Mouse (Mus musculus): ENCODE results near the gene Riok2. TPM values are rescaled to one million over a fixed set of nuclear protein-coding genes. Genes with fewer than 3 reads are reported as not detected.
A peak's percentile ranks its signal among the peaks of the same experiment; 100 is the strongest.
"Not testable (repeated sequence)": the region's sequence is repeated elsewhere in the genome, so short reads cannot be mapped to it uniquely, and the experiment has no call there.

Riok2 gene
- polyA plus RNA-seq (2012; rRNA removed), result 21.8 and 22.2 TPM in 2 replicates

- DNase-seq (ENCODE audit: extremely low spot score in 1 of 2, low spot score in 1 of 2), result peak; percentile 92 to 96
These were observed at the start of gene Riok2 for GRCm38 (mm10) chr17:17373918-17374910. Gene Riok2, plus strand, starts transcription at chr17:17374309.

GRCm38 (mm10) chr17:17326022-17326421 lies 48.1 kb upstream of the Riok2 start:
- not testable (repeated sequence) for DNase-seq (ENCODE audit: extremely low spot score in 1 of 2, low spot score in 1 of 2)

GRCm38 (mm10) chr17:17326636-17327035 lies 47.5 kb upstream of the Riok2 start:
- no peak for DNase-seq (ENCODE audit: extremely low spot score in 1 of 2, low spot score in 1 of 2)

GRCm38 (mm10) chr17:17345374-17346183 lies 28.5 kb upstream of the Riok2 start:
- DNase-seq (ENCODE audit: extremely low spot score in 1 of 2, low spot score in 1 of 2), result peak in 1 of 2 experiments; percentile 2

- DNase-seq (ENCODE audit: extremely low spot score in 1 of 2, low spot score in 1 of 2), result not testable (repeated sequence)
These were observed 27.8 kb upstream of the Riok2 start for GRCm38 (mm10) chr17:17346281-17346680.

GRCm38 (mm10) chr17:17373550-17373917 lies 575 bp upstream of the Riok2 start:
- no peak for DNase-seq (ENCODE audit: extremely low spot score in 1 of 2, low spot score in 1 of 2)

- DNase-seq (ENCODE audit: extremely low spot score in 1 of 2, low spot score in 1 of 2), result no peak
These were observed 1.5 kb downstream of the Riok2 start for GRCm38 (mm10) chr17:17375581-17375980.

- DNase-seq (ENCODE audit: extremely low spot score in 1 of 2, low spot score in 1 of 2), result no peak
These were observed 9.6 kb downstream of the Riok2 start for GRCm38 (mm10) chr17:17383703-17384102.

- DNase-seq (ENCODE audit: extremely low spot score in 1 of 2, low spot score in 1 of 2), result no peak
These were observed 10.4 kb downstream of the Riok2 start for GRCm38 (mm10) chr17:17384502-17384901.

- no peak for DNase-seq (ENCODE audit: extremely low spot score in 1 of 2, low spot score in 1 of 2)
These were observed 12.0 kb downstream of the Riok2 start for GRCm38 (mm10) chr17:17386117-17386516.

GRCm38 (mm10) chr17:17391823-17392222 lies 17.7 kb downstream of the Riok2 start:
- no peak for DNase-seq (ENCODE audit: extremely low spot score in 1 of 2, low spot score in 1 of 2)

GRCm38 (mm10) chr17:17392863-17393262 lies 18.8 kb downstream of the Riok2 start:
- no peak for DNase-seq (ENCODE audit: extremely low spot score in 1 of 2, low spot score in 1 of 2)

- DNase-seq (ENCODE audit: extremely low spot score in 1 of 2, low spot score in 1 of 2), result no peak
These were observed 19.2 kb downstream of the Riok2 start for GRCm38 (mm10) chr17:17393300-17393699.

GRCm38 (mm10) chr17:17394336-17394735 lies 20.2 kb downstream of the Riok2 start:
- DNase-seq (ENCODE audit: extremely low spot score in 1 of 2, low spot score in 1 of 2), result peak; percentile 80 to 94

GRCm38 (mm10) chr17:17396869-17397268 lies 22.8 kb downstream of the Riok2 start:
- no peak for DNase-seq (ENCODE audit: extremely low spot score in 1 of 2, low spot score in 1 of 2)

- no peak for DNase-seq (ENCODE audit: extremely low spot score in 1 of 2, low spot score in 1 of 2)
These were observed 24.6 kb downstream of the Riok2 start for GRCm38 (mm10) chr17:17398664-17399063.

- DNase-seq (ENCODE audit: extremely low spot score in 1 of 2, low spot score in 1 of 2), result peak; percentile 79 to 87
These were observed 28.3 kb downstream of the Riok2 start, which contains the start of gene Lix1 for GRCm38 (mm10) chr17:17402222-17403004. Gene Lix1, plus strand, starts transcription at chr17:17402672.

- peak in 1 of 2 experiments; percentile 37 for DNase-seq (ENCODE audit: extremely low spot score in 1 of 2, low spot score in 1 of 2)
These were observed 28.9 kb downstream of the Riok2 start for GRCm38 (mm10) chr17:17403038-17403437.

GRCm38 (mm10) chr17:17403578-17404112 lies 29.5 kb downstream of the Riok2 start:
- no peak for DNase-seq (ENCODE audit: extremely low spot score in 1 of 2, low spot score in 1 of 2)
